Mouse (Mus musculus) ES-E14 (cell line): ENCODE results near the gene Cplx3.

Experiments used
- CHD2 ChIP-seq: IDR thresholded peaks from 2 replicates; pipeline ENCODE4 v1.6.1; 2014; ENCODE audit warnings: mild to moderate bottlenecking, low read depth, low read length, inconsistent platforms
- HCFC1 ChIP-seq: IDR thresholded peaks from 2 replicates; pipeline ENCODE4 v1.6.1; 2012; ENCODE audit warnings: low read length, inconsistent platforms, borderline replicate concordance; ENCODE audit not compliant: insufficient read depth
- MAFK ChIP-seq: IDR thresholded peaks from 2 replicates; pipeline ENCODE4 v1.6.1; 2014; ENCODE audit warnings: mild to moderate bottlenecking, low read depth, low read length, inconsistent platforms; ENCODE audit not compliant: insufficient read depth
- ZC3H11A ChIP-seq: IDR thresholded peaks from 2 replicates; pipeline ENCODE4 v1.6.1; 2012; ENCODE audit warnings: low read depth, mild to moderate bottlenecking, inconsistent platforms, low read length, borderline replicate concordance
- ZNF384 ChIP-seq: IDR thresholded peaks from 2 replicates; pipeline ENCODE4 v1.6.1; 2012; ENCODE audit warnings: low read depth, low read length, inconsistent platforms

- TF ChIP-seq HCFC1 (no peak), MAFK (no peak), CHD2 (no peak), ZNF384 (no peak), ZC3H11A (no peak)
Observed at GRCm38 (mm10) chr9:57617556-57618169, 11.6 kb upstream of the Cplx3 start.
